Mouse (Mus musculus) left cerebral cortex, postnatal 4 days (tissue): ENCODE results near the gene Creb5. TPM values are rescaled to one million over a fixed set of nuclear protein-coding genes. Genes with fewer than 3 reads are reported as not detected.
A peak's percentile ranks its signal among the peaks of the same experiment; 100 is the strongest.

Experiments used
- DNase-seq: peaks from one replicate; pipeline ENCODE4 v3.0.0-alpha.2; 2022
- intact Hi-C: fragments of 180-260 bp; cut with DNase I; formaldehyde crosslinking; loops from one replicate; pipeline ENCODE4 v1.15.1; 2025
- total RNA-seq, 2 experiments: library from RNA; stranded (reverse); gene quantifications; 2 replicates each; pipeline ENCODE4 v1.2.3; 2021

Creb5 gene
- total RNA-seq, 2 experiments from 2014 or later = 4.2 to 5.4 TPM

DNA sequence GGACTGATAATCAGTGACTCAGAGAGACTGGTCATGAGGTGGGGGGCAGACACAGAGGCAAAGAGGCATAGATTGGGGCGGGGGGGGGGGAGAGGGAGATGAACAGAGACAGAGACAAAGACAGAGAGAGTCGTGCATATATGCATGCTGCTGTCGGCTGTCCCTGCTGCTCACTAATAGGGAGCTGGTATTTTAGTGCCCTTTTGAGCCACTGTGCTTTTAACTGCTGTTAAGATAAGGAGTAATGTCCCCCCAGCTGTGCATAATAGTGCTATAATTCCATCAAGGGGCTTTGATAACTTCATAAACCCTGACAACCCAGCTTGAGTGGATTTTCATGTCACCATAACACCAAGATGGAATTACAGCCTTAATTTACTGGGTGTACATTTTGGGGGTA, 134.3 kb downstream of the Creb5 start:
- intact Hi-C loops = no loop called here
- no peak for DNase-seq

DNA sequence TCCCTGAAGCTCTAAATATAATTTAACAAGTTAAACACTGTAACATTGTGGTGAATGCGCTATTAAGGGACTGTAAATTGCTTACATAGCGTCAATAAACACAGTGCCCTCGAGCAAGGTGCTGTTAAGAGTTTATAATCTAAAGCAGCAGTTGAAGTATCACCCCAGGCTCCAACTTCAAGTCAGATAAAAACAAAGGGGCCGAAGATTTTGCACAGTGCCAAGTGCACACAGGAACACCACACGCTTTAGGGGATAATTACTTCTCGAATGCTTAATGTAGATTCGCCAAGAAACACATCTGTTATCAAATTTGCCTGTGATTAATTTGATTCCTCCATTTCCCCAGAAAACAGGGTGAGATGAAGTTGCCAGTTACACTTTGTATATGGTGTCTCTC, 142.3 kb downstream of the Creb5 start:
- no peak for DNase-seq
- intact Hi-C loops = no loop called here

DNA sequence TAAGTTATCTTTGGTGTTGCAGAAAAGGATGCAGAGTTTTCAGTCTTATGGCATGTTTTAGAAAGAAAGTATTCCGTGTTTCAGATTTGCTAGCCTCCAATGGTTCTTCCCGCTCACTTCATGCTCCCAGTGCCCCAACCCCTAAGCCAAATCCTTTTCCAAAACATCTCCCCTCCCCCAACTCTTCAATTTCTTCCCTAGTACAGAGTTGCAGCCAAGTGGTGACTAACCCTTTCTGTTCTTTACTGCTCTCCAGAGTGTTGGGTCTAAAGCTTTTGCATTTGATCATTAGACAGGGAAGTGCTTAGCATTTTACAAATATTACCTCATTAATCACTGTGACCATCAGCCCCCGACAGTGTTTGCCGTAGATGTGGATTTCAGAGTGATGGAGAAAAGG, 142.8 kb downstream of the Creb5 start:
- intact Hi-C loops = no loop called here
- DNase-seq = no peak

DNA sequence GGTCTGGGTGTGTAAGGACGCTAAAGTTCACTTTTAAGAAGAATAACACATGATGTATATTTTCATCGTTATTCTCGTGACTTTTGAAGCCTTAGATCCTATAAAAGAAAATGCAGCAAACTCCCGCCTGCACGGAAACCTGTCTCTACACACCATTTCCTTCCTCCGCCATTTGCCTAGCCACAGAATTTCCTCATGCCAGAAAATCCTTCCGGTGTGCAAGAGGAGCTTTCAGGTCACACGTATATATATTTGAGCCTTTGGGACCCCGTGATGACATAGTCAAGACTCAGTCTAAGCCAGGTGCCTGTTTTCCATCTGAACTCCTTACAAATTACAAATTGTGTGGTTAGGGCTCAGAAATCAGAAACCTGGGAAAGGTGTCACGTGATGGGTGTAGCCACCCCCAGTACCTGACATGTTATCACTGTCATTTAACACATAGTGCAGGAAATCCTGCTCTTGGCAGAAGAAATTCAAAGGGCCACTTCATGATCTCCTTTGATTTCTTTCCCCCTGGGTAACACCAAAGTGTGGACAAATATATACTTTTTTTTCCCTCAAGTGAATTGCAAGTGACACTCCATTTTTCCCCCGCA, 158.9 kb downstream of the Creb5 start:
- DNase-seq = no peak
- intact Hi-C loops = no loop called here

DNA sequence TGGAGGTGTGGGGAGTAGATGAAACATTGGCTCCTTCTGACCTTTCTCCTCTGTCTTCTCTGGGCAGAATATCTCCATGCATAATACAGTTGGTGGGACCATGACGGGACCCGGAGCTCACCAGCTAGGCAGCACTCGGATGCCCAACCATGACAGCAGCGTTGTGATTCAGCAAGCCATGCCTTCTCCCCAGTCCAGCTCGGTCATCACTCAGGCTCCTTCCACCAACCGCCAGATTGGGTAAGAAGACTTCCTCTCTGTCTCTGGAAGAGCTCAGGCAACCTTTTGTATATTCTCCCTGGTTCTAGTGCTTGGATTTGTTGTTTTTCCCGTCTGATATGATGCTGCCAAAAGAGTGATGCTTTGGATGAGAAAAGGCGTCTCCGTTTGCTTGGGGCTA, 160.4 kb downstream of the Creb5 start:
- no peak for DNase-seq
- intact Hi-C loops = no loop called here

DNA sequence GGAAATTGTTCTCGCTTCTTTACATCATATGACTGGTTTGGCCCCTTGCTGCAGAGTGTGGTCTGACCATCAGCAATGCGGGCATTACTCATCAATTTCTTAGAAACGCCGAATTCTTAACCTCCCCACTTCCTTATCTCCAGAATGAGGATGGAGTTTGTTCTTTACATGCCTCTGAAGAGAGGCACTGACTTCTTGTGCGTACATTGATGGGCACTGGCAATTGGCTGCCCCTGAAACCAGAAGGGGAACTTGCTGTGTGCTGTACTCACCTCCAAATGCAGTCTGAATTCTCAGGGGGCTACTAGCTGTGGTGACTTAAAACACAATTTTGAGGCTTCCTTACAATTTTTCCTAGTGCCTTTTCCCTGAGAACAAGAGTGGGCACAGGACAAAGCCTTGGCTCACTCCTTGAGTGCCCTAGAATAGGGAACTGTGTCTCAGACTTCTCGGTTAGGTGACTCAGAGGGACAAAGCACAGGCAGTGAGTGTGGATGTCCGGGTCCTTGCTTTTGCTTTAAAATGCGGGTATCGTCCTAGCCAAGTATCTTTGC, 161.3 kb downstream of the Creb5 start:
- DNase-seq = no peak
- intact Hi-C loops = no loop called here

DNA sequence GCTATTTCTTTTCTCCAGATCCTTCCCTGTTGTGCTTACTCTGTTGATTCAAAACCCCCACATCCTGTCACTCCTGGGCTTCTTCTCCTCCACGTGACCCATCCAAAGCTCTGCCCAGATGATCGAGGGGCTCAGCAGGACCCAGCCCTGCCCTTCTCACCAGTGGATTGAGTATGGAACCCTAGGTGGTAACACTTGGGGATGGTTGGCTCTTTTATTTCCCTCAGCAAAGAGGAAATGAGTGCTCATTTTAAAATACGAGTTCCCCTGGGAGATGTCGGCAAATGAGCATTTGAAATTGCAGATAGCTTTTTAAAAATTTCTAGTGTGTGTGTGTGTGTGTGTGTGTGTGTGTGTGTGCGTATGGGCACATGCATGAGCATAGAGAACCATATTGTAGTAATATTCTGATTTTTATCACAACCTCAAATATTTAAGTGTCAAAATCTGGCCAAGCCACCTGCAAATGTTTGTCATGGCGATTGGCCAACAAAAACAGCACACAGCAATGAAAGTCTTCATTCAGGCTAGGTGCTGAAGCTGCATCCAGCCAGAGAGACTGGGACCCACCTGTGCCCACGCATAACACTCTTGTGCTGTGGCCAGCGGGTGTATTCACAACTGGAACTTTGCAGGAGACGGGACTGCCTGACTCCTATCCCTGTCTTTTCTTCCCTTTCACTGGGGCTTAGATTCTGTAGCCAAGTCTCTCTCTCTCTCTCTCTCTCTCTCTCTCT, 162.5 kb downstream of the Creb5 start:
- DNase-seq = no peak
- intact Hi-C loops = no loop called here

DNA sequence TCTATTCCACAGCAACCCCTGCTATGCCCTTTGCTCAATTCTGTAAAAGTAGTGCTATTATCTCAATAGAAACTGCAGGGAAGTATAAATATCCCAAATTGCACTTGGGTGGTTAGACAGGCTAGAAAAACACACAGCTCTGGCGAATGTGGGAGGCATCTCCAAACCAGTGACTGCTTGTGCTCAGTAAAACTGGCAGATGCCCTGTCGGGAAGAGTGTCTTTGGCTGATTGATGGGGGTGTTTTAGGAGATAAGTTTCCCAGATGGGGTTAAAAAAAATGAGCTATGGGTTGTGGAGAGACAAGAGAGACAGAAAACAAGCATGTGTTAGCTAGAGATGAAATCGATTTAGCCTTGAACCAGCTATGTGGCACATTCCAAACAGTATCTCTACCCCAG, 163.4 kb downstream of the Creb5 start:
- no peak for DNase-seq
- intact Hi-C loops = no loop called here

DNA sequence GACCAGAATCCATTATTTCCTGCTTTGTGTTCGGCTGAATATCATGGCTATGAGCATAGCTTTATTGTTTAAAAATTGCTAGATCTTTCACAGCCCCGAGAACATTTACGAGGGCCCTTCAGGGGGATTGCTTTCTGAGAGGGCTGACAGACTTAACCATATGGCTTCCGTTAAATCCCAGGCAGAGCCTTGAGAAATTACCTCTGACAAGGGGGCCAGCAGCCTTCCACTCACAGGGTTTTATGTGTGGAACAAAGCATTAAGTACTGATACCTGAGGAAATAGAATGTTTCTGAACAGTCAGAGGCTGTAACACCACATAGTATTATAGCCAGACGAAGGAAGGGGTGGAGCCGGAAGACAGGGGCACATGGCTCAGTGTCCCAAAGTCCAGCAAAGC, 165.2 kb downstream of the Creb5 start:
- intact Hi-C loops = no loop called here
- no peak for DNase-seq

DNA sequence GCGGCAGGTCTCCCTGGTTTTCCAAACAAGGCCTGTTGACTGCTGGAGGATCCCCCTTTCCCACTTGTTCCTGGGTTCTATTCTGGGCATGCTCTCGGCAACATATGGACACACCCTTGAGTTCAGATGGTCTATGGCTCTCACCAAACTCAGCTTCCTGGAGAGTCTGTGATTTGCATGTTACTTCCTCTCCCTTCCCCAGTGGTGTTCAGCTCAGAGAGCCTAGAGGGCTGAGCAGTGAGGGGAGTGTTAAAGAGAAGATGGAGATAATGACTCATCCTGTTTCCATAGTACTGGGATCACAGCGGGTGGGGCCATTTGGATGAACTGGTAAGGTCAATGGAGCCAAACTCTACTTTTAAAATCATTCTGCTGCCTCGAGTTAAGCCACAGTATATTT, 168.4 kb downstream of the Creb5 start:
- intact Hi-C loops = no loop called here
- DNase-seq = no peak

DNA sequence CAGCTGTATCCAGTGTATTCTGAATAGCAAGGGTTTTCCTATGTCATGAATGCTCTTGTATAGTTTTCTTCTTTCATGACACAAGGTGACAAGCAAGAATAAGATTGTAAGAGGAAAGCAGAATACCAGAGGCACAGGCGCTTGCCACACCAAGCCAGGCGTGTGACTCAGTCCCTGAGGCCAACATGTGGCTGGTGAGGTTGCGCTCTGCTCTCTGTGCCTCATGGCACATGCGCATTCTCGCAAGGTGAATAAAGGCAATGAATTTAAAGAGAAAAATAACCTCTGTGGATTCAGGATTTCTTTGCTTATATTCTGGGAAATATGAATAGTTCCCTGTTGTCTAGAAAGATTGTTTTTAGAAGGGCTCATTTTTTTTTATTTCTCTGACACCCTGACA, 169.0 kb downstream of the Creb5 start:
- no peak for DNase-seq
- intact Hi-C loops = no loop called here

DNA sequence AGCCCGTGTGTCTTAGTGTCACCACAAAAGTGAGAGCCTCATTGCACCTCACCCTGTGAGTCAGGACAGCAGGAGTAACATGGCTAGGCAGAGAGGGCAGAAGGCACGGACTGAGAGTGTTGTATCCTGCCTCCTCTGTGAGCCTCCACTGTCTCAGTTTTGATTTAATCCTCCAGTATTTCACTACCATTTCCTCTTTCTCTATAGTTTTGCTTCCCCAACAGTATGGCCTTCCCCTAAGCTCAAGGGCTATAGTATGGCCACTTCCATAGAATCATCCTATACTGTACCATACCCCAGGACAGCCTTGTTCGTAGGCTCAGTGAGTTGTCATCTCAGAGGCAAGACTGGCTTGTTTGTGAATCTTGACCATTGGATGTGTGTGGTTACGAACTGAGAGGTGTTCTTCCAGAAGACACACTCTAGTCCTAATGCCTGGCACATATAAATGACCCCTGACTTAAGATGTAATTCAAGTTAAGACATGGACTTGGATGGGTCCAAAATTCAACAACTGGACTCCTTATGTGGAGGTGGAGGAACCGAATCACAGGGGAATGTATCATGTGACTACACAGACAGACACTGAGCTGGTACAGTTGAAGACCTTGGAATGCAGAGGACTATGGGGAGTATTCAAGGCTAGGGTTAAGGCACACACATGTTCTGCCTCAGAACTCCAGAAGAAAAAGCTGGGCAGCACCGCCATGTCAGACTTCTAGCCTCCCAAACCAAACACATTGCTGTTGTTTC, 173.1 kb downstream of the Creb5 start:
- intact Hi-C loops = no loop called here

DNA sequence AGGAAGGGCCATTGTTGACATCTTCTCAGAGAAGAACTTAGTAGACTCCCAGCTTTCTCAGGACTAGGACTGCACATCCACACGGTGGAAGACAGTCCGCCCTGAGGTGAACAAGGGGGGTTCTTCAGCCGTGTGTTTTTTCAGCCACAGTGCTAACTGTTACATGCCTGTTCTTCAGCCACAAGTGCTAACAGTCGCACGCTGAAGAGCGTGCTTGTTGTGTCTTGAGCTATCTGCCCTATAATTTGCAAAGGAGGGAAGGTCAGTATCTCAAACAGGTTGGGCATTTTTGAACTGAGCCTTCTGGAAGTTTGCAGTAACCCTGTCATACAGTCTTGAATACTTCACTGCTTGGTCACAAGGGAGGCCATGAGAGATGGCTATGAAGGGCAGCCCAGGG, 174.0 kb downstream of the Creb5 start:
- DNase-seq = no peak
- intact Hi-C loops = no loop called here

More for the DNA sequence above, 173.1 kb downstream of the Creb5 start:
- DNase-seq = no peak

DNA sequence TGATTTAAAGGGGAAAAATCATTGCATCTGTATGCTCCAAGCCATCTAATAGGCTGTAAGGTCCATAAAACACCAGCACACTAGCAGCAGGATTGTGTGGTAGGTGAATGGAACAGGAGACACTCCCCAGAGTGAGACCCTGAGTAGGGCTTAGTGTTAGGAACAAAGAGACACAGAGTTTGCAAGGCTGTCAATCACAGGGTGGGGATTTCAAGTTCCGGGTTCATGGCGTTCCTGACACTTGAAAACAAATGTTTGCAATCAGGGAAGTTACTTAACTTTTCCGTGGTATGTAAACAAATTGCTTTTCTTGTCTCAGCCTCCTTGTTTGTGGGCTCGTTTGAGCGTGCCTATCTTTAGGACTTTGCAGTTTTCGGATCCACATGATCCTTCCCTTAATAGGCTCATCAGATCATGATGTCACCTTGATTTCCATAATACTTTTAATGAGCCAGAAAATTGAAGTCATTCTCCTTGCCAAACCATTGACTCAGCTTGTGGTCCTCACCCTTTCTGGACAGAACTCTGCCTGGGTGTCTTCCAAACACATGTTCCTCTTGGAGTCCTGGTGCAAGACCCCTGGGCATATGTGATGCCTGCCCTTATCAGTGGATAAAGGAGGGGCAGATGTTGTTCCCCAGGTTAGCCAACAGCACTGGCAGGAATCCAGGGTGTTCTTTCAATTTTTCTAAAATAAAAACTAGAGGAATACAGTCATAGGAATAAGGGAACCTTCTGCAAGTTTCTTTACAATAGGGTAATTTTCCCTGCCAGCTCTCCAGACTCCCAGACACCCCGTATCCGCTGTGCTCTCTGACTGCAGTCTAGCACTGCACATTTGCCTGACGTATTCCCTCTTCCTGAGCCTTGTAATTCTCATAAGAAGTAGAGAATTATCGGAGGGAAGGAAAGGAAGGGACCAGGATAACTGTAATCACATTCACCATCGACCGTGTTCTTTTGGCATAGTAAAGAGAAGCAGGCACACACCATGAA, 175.0 kb downstream of the Creb5 start:
- intact Hi-C loops = no loop called here
- peak; percentile 62 for DNase-seq

DNA sequence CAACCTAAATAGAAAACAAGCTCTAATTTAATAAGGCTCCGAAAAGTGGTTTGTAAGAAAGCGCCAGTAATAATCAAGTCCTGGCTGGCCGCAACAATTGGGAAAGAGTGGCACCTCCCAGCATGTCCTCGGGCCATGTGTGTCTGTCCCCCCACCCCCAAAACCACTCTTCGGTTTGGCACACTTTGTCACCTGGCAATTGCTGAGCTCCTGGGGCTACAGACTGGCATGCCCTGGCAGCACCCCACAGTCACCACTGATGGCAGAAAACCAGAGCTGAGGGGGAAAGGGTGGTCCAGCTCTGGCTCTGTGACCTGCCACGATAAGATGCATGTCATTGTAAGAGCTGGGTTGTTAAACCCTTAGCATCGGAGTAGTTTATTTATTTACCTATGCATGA, 175.7 kb downstream of the Creb5 start:
- peak; percentile 83 for DNase-seq
- intact Hi-C loops = no loop called here

DNA sequence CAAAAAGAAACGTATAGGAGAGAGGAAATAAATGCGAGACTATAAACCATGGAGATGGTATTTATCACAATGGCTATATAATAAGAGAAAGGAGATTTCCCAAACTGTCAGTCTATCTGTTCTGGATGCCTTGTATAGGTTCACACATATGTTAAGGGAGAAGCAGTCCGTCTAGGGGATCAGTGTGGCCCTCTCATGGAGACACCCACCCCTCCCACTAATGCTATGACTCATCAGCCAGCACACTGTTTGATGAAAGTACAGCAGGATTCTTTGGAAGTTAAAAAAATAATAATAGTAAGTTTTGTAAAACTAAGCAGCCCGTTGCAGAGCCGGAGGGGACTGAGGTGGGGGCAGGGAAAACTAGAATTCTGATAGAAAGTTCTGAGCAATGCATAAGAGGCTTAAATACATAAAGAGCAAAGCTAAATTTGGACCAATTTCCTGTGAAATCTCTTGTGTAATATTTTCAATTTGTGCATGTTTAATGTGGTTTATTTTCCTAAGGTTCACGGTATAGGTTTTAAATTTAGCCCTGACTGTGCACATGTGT, 176.3 kb downstream of the Creb5 start:
- DNase-seq = no peak
- intact Hi-C loops = no loop called here

DNA sequence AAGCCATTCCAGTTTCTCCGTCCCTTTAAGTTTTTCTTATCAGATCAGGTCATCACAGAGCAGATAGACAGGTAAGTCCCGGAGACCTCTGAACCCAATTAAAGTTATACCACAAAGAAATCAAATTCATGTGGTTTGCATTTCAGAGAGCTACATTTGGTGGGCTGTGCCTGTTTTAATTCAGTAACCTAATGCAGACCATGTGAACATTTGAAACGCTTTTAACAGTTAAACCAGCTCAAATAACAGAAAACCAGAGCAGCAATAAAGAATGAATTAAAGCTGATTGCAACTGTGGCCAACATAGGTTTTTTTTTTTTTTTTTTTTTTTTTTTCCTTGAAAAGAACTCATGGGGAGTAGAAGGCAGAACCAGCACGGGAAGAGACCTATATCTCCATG, 182.1 kb downstream of the Creb5 start:
- intact Hi-C loops = no loop called here
- no peak for DNase-seq

DNA sequence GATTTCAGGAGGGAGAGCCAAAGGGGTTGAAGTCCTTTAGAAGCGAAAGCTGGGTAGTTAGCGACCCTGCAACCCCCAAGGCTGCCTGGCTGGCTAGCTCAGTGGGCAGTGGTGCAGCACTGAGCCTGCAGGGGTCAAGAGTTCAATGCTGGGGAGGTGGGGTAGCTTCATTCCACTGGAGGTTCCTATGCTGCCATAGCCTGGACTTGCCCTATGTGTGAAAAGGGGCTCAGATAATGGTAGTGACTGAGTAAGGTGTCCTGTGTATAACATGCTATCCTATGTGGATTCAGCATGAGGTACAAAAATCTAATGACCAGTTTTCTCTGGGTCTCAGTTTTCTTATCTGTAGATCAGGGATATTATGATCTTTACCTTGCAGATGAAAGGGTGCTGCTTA, 182.6 kb downstream of the Creb5 start:
- no peak for DNase-seq
- intact Hi-C loops = no loop called here

DNA sequence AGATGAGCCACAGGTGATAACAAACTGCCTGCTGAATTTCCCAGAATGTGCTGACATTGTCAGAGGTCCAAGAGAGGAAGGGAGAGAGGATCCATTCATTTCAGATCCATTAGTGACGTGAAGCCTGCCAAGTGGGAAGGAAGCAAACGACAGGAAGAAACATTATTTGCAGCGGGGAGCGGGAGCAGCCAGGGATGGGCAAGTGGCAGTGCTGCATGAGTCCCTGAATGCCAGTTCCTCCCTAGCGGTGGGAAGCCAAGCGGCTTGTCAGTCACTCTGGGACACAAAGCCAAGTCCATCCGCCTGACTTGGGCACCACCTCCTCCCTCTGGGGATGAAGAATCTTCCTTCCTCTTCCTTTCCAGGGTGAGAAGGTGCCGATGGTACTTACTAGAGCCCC, 183.5 kb downstream of the Creb5 start:
- peak; percentile 48 for DNase-seq
- intact Hi-C loops = no loop called here

DNA sequence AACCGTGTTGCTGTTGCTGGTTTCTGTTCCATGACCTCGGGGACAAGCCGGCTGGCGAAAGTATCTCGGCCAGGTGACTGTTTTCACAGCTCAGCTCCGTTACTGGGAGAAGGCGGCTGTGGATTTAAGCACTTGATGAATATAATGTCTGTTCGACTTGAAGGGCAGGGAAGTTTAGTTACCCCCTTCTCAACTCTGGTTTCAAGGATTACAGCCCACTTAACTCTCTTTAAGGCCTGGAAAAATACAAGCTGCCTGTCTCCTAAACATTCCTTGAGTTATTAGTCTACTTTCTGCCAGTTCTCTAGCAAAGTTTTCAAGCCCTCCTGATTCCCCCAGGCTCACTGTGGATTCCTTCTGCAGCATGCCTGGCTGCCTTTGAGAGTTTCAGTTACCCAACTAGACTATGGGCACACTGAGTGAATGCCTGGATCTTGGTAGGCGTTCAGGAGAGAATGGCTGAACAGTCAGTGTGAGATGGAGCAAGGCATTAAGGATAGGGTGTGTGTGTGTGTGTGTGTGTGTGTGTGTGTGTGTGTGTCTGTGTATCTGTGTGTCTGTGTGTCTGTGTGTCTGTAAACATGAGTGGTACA, 184.0 kb downstream of the Creb5 start:
- DNase-seq = no peak
- intact Hi-C loops = no loop called here
